Comparison of ENCODE assay signal across 19 mouse cellular contexts in the genomic region with DNA sequence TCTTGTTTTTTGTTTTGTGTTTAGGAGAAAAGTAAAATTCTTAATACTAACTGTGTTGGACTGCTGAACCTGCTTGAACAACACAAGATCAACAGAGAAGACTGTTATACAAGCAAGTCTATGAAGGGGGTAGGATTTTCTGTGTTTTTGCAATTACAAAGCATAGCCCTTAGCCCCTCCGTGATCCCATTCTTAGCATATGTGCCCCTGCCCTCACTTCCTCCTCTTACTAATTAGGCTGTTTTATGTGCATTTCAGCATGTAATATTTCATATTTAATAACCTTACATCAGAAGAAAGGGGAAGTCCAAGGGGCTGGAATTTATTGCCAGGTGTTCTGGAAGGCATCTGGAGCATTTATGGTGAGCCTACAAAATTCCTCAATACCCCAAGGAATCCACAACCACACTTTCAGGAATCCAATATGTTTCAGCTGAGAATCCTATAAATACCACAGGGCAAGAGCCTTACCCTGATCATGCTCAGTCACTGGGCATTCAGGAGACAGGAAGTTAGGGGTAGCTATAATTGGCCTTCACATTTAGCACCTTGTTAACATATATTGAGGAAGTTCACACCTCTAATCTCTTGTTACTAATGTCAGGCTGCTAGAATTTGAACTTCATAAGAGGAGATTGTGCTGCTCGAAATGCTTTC.
DNase-seq lines count a peak whose midpoint lies in the region; ATAC-seq lines count a peak whose summit lies in the region.
"Had no signal": no experiment of that assay in that cellular context is flagged by ENCODE, and none has a peak within 500 bp of the region (broad histone marks: within the 10 kb centered on the region; RNA-seq: fewer than 3 reads in every experiment).

No protein-coding gene starts in this region.

- intact Hi-C loops in heart, postnatal 10 days (cut with DNase I), result no loop called here

- H3K4me1 ChIP-seq in heart, embryonic 16.5 days (ENCODE audit: control insufficient read depth, insufficient read depth, low read length), result peaks cover 4% of the 10 kb centered on the region
- no peaks in the 10 kb centered on the region for H3K4me1 ChIP-seq in embryonic facial prominence, embryonic 11.5 days (ENCODE audit: control insufficient read depth, insufficient read depth, low read length)
- peaks cover 10% of the 10 kb centered on the region for H3K4me1 ChIP-seq in limb, embryonic 13.5 days
- no peaks in the 10 kb centered on the region for H3K4me1 ChIP-seq in midbrain, embryonic 16.5 days (ENCODE audit: control insufficient read depth, insufficient read depth, low read length)
- no peaks in the 10 kb centered on the region for H3K4me1 ChIP-seq in forebrain, embryonic 10.5 days
- H3K4me1 ChIP-seq: hindbrain, embryonic 13.5 days; intestine, embryonic 15.5 days; kidney, embryonic 15.5 days had no signal

- no peaks in the 10 kb centered on the region for H3K9me3 ChIP-seq in heart, embryonic 16.5 days (replicated peaks; ENCODE audit: control insufficient read depth, low read length)
- no peaks in the 10 kb centered on the region for H3K9me3 ChIP-seq in embryonic facial prominence, embryonic 11.5 days (replicated peaks; ENCODE audit: control insufficient read depth, low read length)
- no peaks in the 10 kb centered on the region for H3K9me3 ChIP-seq in limb, embryonic 13.5 days
- H3K9me3 ChIP-seq in midbrain, embryonic 16.5 days (replicated peaks; ENCODE audit: control insufficient read depth, low read length, poor library complexity, severe bottlenecking), result no peaks in the 10 kb centered on the region
- no peaks in the 10 kb centered on the region for H3K9me3 ChIP-seq in forebrain, embryonic 10.5 days
- H3K9me3 ChIP-seq: hindbrain, embryonic 13.5 days; intestine, embryonic 15.5 days; kidney, embryonic 15.5 days; megakaryocyte, embryonic 14.5 days had no signal

- 39% methylated on average over 2 of the region's 2 CpGs for WGBS in heart, embryonic 16.5 days
- 44% methylated on average over 2 of the region's 2 CpGs for WGBS in embryonic facial prominence, embryonic 11.5 days
- WGBS in limb, embryonic 13.5 days, result 4% methylated on average over 2 of the region's 2 CpGs
- WGBS in midbrain, embryonic 16.5 days, result 77% methylated on average over 2 of the region's 2 CpGs
- 71% methylated on average over 2 of the region's 2 CpGs for WGBS in forebrain, embryonic 10.5 days

- 0 out of 2 replicates have a peak, but pooled peaks have one; percentile 45 for ATAC-seq in heart, embryonic 16.5 days (replicated peaks; ENCODE audit: extremely low read depth, insufficient read depth, low FRiP score)
- no peak for ATAC-seq in embryonic facial prominence, embryonic 11.5 days (replicated peaks; ENCODE audit: insufficient number of reproducible peaks, low FRiP score, low TSS enrichment, low read depth)
- peak; percentile 93 for ATAC-seq in limb, embryonic 13.5 days (ENCODE audit: low FRiP score, low read depth)
- no peak for ATAC-seq in midbrain, embryonic 16.5 days
- ATAC-seq: intestine, embryonic 15.5 days; Patski had no signal

- no peaks in the 10 kb centered on the region for H3K36me3 ChIP-seq in heart, embryonic 16.5 days (ENCODE audit: control insufficient read depth, insufficient read depth)
- H3K36me3 ChIP-seq in embryonic facial prominence, embryonic 11.5 days (replicated peaks; ENCODE audit: control insufficient read depth, insufficient read depth, low read depth, low read length), result no peaks in the 10 kb centered on the region
- H3K36me3 ChIP-seq in limb, embryonic 13.5 days, result no peaks in the 10 kb centered on the region
- no peaks in the 10 kb centered on the region for H3K36me3 ChIP-seq in midbrain, embryonic 16.5 days (ENCODE audit: control insufficient read depth, insufficient read depth, low read length)
- no peaks in the 10 kb centered on the region for H3K36me3 ChIP-seq in forebrain, embryonic 10.5 days (replicated peaks)
- H3K36me3 ChIP-seq: hindbrain, embryonic 13.5 days; intestine, embryonic 15.5 days; kidney, embryonic 15.5 days had no signal

- no peak overlapping the region for H3K9ac ChIP-seq in heart, embryonic 16.5 days (ENCODE audit: low read length)
- no peak overlapping the region for H3K9ac ChIP-seq in embryonic facial prominence, embryonic 11.5 days (replicated peaks; ENCODE audit: low read length)
- no peak overlapping the region for H3K9ac ChIP-seq in limb, embryonic 13.5 days
- H3K9ac ChIP-seq in midbrain, embryonic 16.5 days (ENCODE audit: low read depth, low read length), result no peak overlapping the region
- H3K9ac ChIP-seq: hindbrain, embryonic 13.5 days; intestine, embryonic 15.5 days; kidney, embryonic 15.5 days had no signal

- H3K27me3 ChIP-seq in heart, embryonic 16.5 days (ENCODE audit: control insufficient read depth, insufficient read depth, low read length), result no peaks in the 10 kb centered on the region
- no peaks in the 10 kb centered on the region for H3K27me3 ChIP-seq in embryonic facial prominence, embryonic 11.5 days (ENCODE audit: control insufficient read depth, insufficient read depth, low read length)
- H3K27me3 ChIP-seq in limb, embryonic 13.5 days, result peaks cover 6% of the 10 kb centered on the region
- H3K27me3 ChIP-seq in midbrain, embryonic 16.5 days (ENCODE audit: control insufficient read depth, insufficient read depth, low read depth, low read length), result no peaks in the 10 kb centered on the region
- H3K27me3 ChIP-seq in forebrain, embryonic 10.5 days (ENCODE audit: poor library complexity, severe bottlenecking), result no peaks in the 10 kb centered on the region
- H3K27me3 ChIP-seq: hindbrain, embryonic 13.5 days; intestine, embryonic 15.5 days; kidney, embryonic 15.5 days; megakaryocyte, embryonic 14.5 days had no signal

- no peak for DNase-seq in heart, postnatal 10 days
- peak; percentile 36 for DNase-seq in embryonic facial prominence, embryonic 11.5 days (ENCODE audit: low spot score)
- DNase-seq in right cerebral cortex, postnatal 10 days (ENCODE audit: low spot score in 2 of 2), result no peak
- DNase-seq in forebrain, embryonic 10.5 days (ENCODE audit: extremely low spot score, low spot score), result no peak
- DNase-seq: adrenal gland, adult 8-10 months; cerebellum, postnatal 14 days; gastrocnemius, adult 2 months; lung, adult 18-20 months; lung, postnatal 14 days; right cerebral cortex, postnatal 4 days had no signal

- H3K4me2 ChIP-seq in heart, embryonic 16.5 days (ENCODE audit: low read depth, low read length), result no peak overlapping the region
- H3K4me2 ChIP-seq in embryonic facial prominence, embryonic 11.5 days (ENCODE audit: low read depth, low read length), result no peak overlapping the region
- H3K4me2 ChIP-seq in limb, embryonic 13.5 days (replicated peaks), result peak overlapping the region; percentile 21
- H3K4me2 ChIP-seq in midbrain, embryonic 16.5 days (ENCODE audit: low read length), result no peak overlapping the region
- H3K4me2 ChIP-seq: hindbrain, embryonic 13.5 days; intestine, embryonic 15.5 days; kidney, embryonic 15.5 days; liver, embryonic 11.5 days had no signal

- H3K4me3 ChIP-seq in heart, embryonic 16.5 days (ENCODE audit: low read length), result no peak overlapping the region
- H3K4me3 ChIP-seq in embryonic facial prominence, embryonic 11.5 days (ENCODE audit: low read depth, low read length), result no peak overlapping the region
- H3K4me3 ChIP-seq in limb, embryonic 13.5 days, result no peak overlapping the region
- H3K4me3 ChIP-seq in midbrain, embryonic 16.5 days (ENCODE audit: low read depth, low read length), result no peak overlapping the region
- H3K4me3 ChIP-seq in forebrain, embryonic 10.5 days, result no peak overlapping the region
- H3K4me3 ChIP-seq: gastrocnemius, adult 2 months; hindbrain, embryonic 13.5 days; intestine, embryonic 15.5 days; kidney, embryonic 15.5 days; megakaryocyte, embryonic 14.5 days had no signal

- no peak overlapping the region for H3K27ac ChIP-seq in heart, embryonic 16.5 days (ENCODE audit: low read length)
- no peak overlapping the region for H3K27ac ChIP-seq in embryonic facial prominence, embryonic 11.5 days (replicated peaks; ENCODE audit: low read depth, low read length)
- peak overlapping the region; percentile 48; the same call in 1 of the 2 replicates for H3K27ac ChIP-seq in limb, embryonic 13.5 days
- H3K27ac ChIP-seq in midbrain, embryonic 16.5 days (ENCODE audit: low read length), result no peak overlapping the region
- no peak overlapping the region for H3K27ac ChIP-seq in forebrain, embryonic 10.5 days
- H3K27ac ChIP-seq: gastrocnemius, adult 2 months; hindbrain, embryonic 13.5 days; intestine, embryonic 15.5 days; kidney, embryonic 15.5 days had no signal

Comparison
In these comparisons a context has a peak if more than half of its experiments do, and no peak if none do; other contexts are left out.
1. ATAC-seq: peak in heart, embryonic 16.5 days (single experiment) and limb, embryonic 13.5 days (single experiment); none in embryonic facial prominence, embryonic 11.5 days (single experiment) and midbrain, embryonic 16.5 days (single experiment).